Mouse (Mus musculus) hindbrain, embryonic 11.5 days (tissue): ENCODE measurements around the gene Spem2. TPM values are rescaled to one million over a fixed set of nuclear protein-coding genes. Genes with fewer than 3 reads are reported as not detected.
A peak's percentile ranks its signal among the peaks of the same experiment; 100 is the strongest.

Experiments used
- ATAC-seq: fragments of 200-750 bp; cut with Nextera tagmentation; 2 replicates; pipeline ENCODE4 v1.8.0; 2017; ENCODE audit warnings: mild to moderate bottlenecking, moderate TSS enrichment, moderate library complexity; ENCODE audit not compliant: low FRiP score
- DNase-seq: peaks from one replicate; pipeline ENCODE4 v3.0.0-alpha.2; 2015; ENCODE audit warnings: low spot score
- H3K27ac ChIP-seq: fragments of 300-500 bp; sonication (generic); 2 replicates; pipeline ENCODE4 v1.5.1; 2014; ENCODE audit warnings: mild to moderate bottlenecking, low read depth, low read length
- H3K27me3 ChIP-seq: fragments of 300-500 bp; sonication (generic); 2 replicates; pipeline ENCODE4 v1.6.1; 2014; ENCODE audit warnings: mild to moderate bottlenecking, low read length, moderate library complexity, mixed read lengths; ENCODE audit not compliant: control insufficient read depth, insufficient read depth
- H3K36me3 ChIP-seq: fragments of 300-500 bp; sonication (generic); 2 replicates; pipeline ENCODE4 v1.6.1; 2014; ENCODE audit warnings: mild to moderate bottlenecking, low read length, moderate library complexity, mixed read lengths; ENCODE audit not compliant: control insufficient read depth, insufficient read depth
- H3K4me1 ChIP-seq: fragments of 300-500 bp; sonication (generic); replicated peaks from 2 replicates; pipeline ENCODE4 v1.6.1; 2014; ENCODE audit warnings: low read length, mixed read lengths; ENCODE audit not compliant: control insufficient read depth, insufficient read depth
- H3K4me2 ChIP-seq: fragments of 300-500 bp; sonication (generic); replicated peaks from 2 replicates; pipeline ENCODE4 v1.6.1; 2014; ENCODE audit warnings: mild to moderate bottlenecking, low read depth, low read length
- H3K4me3 ChIP-seq: fragments of 300-500 bp; sonication (generic); 2 replicates; pipeline ENCODE4 v1.5.1; 2014; ENCODE audit warnings: low read depth, low read length
- H3K9ac ChIP-seq: fragments of 300-500 bp; sonication (generic); 2 replicates; pipeline ENCODE4 v1.6.1; 2014; ENCODE audit warnings: low read depth, low read length
- H3K9me3 ChIP-seq: fragments of 300-500 bp; sonication (generic); 2 replicates; pipeline ENCODE4 v1.6.1; 2016; ENCODE audit warnings: low read length; ENCODE audit not compliant: control insufficient read depth
- WGBS: fragments of 180-500 bp; shearing (Covaris S2); extraction: QIAGEN DNeasy Blood & Tissue Kit; methylation state at CpG from one replicate; pipeline ENCODE4 v1.1.7; 2014; 5-methylcytosine and 5-hydroxymethylcytosine counted together
- polyA plus RNA-seq: library from polyadenylated mRNA; unstranded; fragments of >200 nt; fragmentation: Nextera tagmentation; extraction: Ambion mirVana; gene quantifications from 2 replicates; pipeline ENCODE4 v1.2.1, GENCODE M21; 2014

Gene Spem2
- polyA plus RNA-seq, 1 experiment from 2014 or later = not detected

GRCm38 (mm10) chr11:69774961-69775360, 43.3 kb downstream of the Spem2 start:
- H3K4me2 ChIP-seq = no peak overlapping the region
- WGBS = 58% methylated on average over 5 of the region's 5 CpGs
- DNase-seq (no peak), ATAC-seq (no peak)
- no peak overlapping the region for H3K9ac ChIP-seq
- peaks cover 6% of the 10 kb centered on the region; the same call in 1 of the 2 replicates for H3K27me3 ChIP-seq
- no peak overlapping the region for H3K4me3 ChIP-seq
- H3K36me3 ChIP-seq = no peaks in the 10 kb centered on the region
- H3K4me1 ChIP-seq = no peaks in the 10 kb centered on the region
- H3K27ac ChIP-seq = no peak overlapping the region
- H3K9me3 ChIP-seq = no peaks in the 10 kb centered on the region

GRCm38 (mm10) chr11:69767625-69767909, 50.7 kb downstream of the Spem2 start:
- H3K9me3 ChIP-seq = no peaks in the 10 kb centered on the region
- DNase-seq = no peak
- peaks cover 2% of the 10 kb centered on the region; the same call in 1 of the 2 replicates for H3K4me1 ChIP-seq
- no peak for ATAC-seq
- no peak overlapping the region for H3K9ac ChIP-seq
- no peak overlapping the region for H3K4me2 ChIP-seq
- WGBS = 50% methylated on average over 4 of the region's 4 CpGs
- H3K4me3 ChIP-seq = no peak overlapping the region
- H3K27ac ChIP-seq = no peak overlapping the region
- H3K27me3 ChIP-seq = no peaks in the 10 kb centered on the region
- no peaks in the 10 kb centered on the region for H3K36me3 ChIP-seq

- DNase-seq = no peak
- no peak for ATAC-seq
- peak overlapping the region; percentile 76 for H3K4me3 ChIP-seq
These were observed 51.2 kb downstream of the Spem2 start for GRCm38 (mm10) chr11:69766872-69767624.

More at GRCm38 (mm10) chr11:69766872-69767624, 51.2 kb downstream of the Spem2 start:
- no peak overlapping the region; the same call in 1 of the 2 replicates for H3K9ac ChIP-seq
- 69% methylated on average over 13 of the region's 13 CpGs for WGBS
- no peak overlapping the region for H3K27ac ChIP-seq
- H3K9me3 ChIP-seq = no peaks in the 10 kb centered on the region
- H3K4me1 ChIP-seq = peaks cover 2% of the 10 kb centered on the region; the same call in 1 of the 2 replicates
- no peaks in the 10 kb centered on the region for H3K36me3 ChIP-seq
- H3K4me2 ChIP-seq = peak overlapping the region; percentile 95
- no peaks in the 10 kb centered on the region for H3K27me3 ChIP-seq

Other genes with a start within 250 kb of the Spem2 start
- 36.6 and 37.8 TPM in 2 replicates for gene Wrap53, start 238.2 kb downstream of the Spem2 start, polyA plus RNA-seq
- 156 and 159 TPM in 2 replicates for gene Trp53, start 238.1 kb downstream of the Spem2 start, polyA plus RNA-seq
- 11.7 and 13.1 TPM in 2 replicates for gene Atp1b2, start 212.5 kb downstream of the Spem2 start, polyA plus RNA-seq
- 0.17 TPM in 1 of 2 replicates, not detected in the other for gene Shbg, start 200.6 kb downstream of the Spem2 start, polyA plus RNA-seq
- 15.0 and 20.6 TPM in 2 replicates for gene Sat2, start 196.4 kb downstream of the Spem2 start, polyA plus RNA-seq
- 30.1 and 31.3 TPM in 2 replicates for gene Fxr2, start 185.5 kb downstream of the Spem2 start, polyA plus RNA-seq
- gene Sox15, start 163.2 kb downstream of the Spem2 start, polyA plus RNA-seq = not detected in 2 replicates
- gene Mpdu1, start 155.8 kb downstream of the Spem2 start, polyA plus RNA-seq = 28.0 and 45.3 TPM in 2 replicates
- 8.2 and 8.7 TPM in 2 replicates for gene Cd68, start 152.3 kb downstream of the Spem2 start, polyA plus RNA-seq
- gene Eif4a1, start 146.0 kb downstream of the Spem2 start, polyA plus RNA-seq = 891 and 905 TPM in 2 replicates
- 85.8 and 101 TPM in 2 replicates for gene Senp3, start 136.4 kb downstream of the Spem2 start, polyA plus RNA-seq
- gene Tnfsf13, start 132.7 kb downstream of the Spem2 start, polyA plus RNA-seq = not detected in 2 replicates
- gene Tnfsf12, start 122.6 kb downstream of the Spem2 start, polyA plus RNA-seq = 2.2 and 4.0 TPM in 2 replicates
- 0.61 and 1.1 TPM in 2 replicates for gene Tnfsfm13, start 122.4 kb downstream of the Spem2 start, polyA plus RNA-seq
- gene Polr2a, start 59.8 kb downstream of the Spem2 start, polyA plus RNA-seq = 46.5 and 50.1 TPM in 2 replicates
- gene Slc35g3, start 56.5 kb downstream of the Spem2 start, polyA plus RNA-seq = 0.57 and 1.1 TPM in 2 replicates
- gene Zbtb4, start 52.6 kb downstream of the Spem2 start, polyA plus RNA-seq = 1.3 and 1.7 TPM in 2 replicates
- gene Chrnb1, start 22.5 kb downstream of the Spem2 start, polyA plus RNA-seq = 1.2 and 1.5 TPM in 2 replicates
- 2.2 and 2.8 TPM in 2 replicates for gene Fgf11, start 16.6 kb downstream of the Spem2 start, polyA plus RNA-seq
- gene Tmem102, start 12.8 kb downstream of the Spem2 start, polyA plus RNA-seq = 0.83 and 0.93 TPM in 2 replicates
- not detected in 2 replicates for gene Gm39566, start 3.2 kb downstream of the Spem2 start, polyA plus RNA-seq
- gene Spem1, start 3.7 kb upstream of the Spem2 start, polyA plus RNA-seq = 0.17 and 0.38 TPM in 2 replicates
- 11.5 and 16.1 TPM in 2 replicates for gene Nlgn2, start 19.3 kb upstream of the Spem2 start, polyA plus RNA-seq
- gene Tmem256, start 20.0 kb upstream of the Spem2 start, polyA plus RNA-seq = 268 and 276 TPM in 2 replicates
- gene Plscr3, start 27.9 kb upstream of the Spem2 start, polyA plus RNA-seq = 62.2 and 62.6 TPM in 2 replicates
- 0.52 TPM in 1 of 2 replicates, not detected in the other for gene Tnk1, start 40.3 kb upstream of the Spem2 start, polyA plus RNA-seq
- not detected in 2 replicates for gene Tmem95, start 59.6 kb upstream of the Spem2 start, polyA plus RNA-seq
- gene Kctd11, start 62.9 kb upstream of the Spem2 start, polyA plus RNA-seq = 2.3 and 2.4 TPM in 2 replicates
- gene Acap1, start 77.1 kb upstream of the Spem2 start, polyA plus RNA-seq = 0.45 and 1.4 TPM in 2 replicates
- gene 2810408A11Rik, start 82.5 kb upstream of the Spem2 start, polyA plus RNA-seq = 14.5 and 14.7 TPM in 2 replicates
- gene Neurl4, start 82.6 kb upstream of the Spem2 start, polyA plus RNA-seq = 15.0 and 20.6 TPM in 2 replicates
- 84.3 and 89.0 TPM in 2 replicates for gene Gps2, start 95.4 kb upstream of the Spem2 start, polyA plus RNA-seq
- 1,842 and 1,860 TPM in 2 replicates for gene Eif5a, start 103.5 kb upstream of the Spem2 start, polyA plus RNA-seq
- 3.1 and 4.8 TPM in 2 replicates for gene Ybx2, start 117.3 kb upstream of the Spem2 start, polyA plus RNA-seq
- 7.9 and 9.6 TPM in 2 replicates for gene Slc2a4, start 129.7 kb upstream of the Spem2 start, polyA plus RNA-seq
- 8.2 and 8.4 TPM in 2 replicates for gene Cldn7, start 146.3 kb upstream of the Spem2 start, polyA plus RNA-seq
- 23.8 and 26.8 TPM in 2 replicates for gene Ctdnep1, start 162.7 kb upstream of the Spem2 start, polyA plus RNA-seq
- 154 and 163 TPM in 2 replicates for gene Elp5, start 164.1 kb upstream of the Spem2 start, polyA plus RNA-seq
- gene Gabarap, start 172.7 kb upstream of the Spem2 start, polyA plus RNA-seq = 621 and 643 TPM in 2 replicates
- gene Phf23, start 177.3 kb upstream of the Spem2 start, polyA plus RNA-seq = 56.7 and 57.5 TPM in 2 replicates
- 24.6 and 27.2 TPM in 2 replicates for gene Dvl2, start 182.1 kb upstream of the Spem2 start, polyA plus RNA-seq
- 45.1 and 52.1 TPM in 2 replicates for gene Acadvl, start 196.9 kb upstream of the Spem2 start, polyA plus RNA-seq
- 13.2 and 18.7 TPM in 2 replicates for gene Dlg4, start 198.5 kb upstream of the Spem2 start, polyA plus RNA-seq
- gene Asgr1, start 235.6 kb upstream of the Spem2 start, polyA plus RNA-seq = 0.29 and 0.40 TPM in 2 replicates